ENCODE assay signal across 8 mouse cellular contexts in genomic region chr4:118272871-118273270, GRCm38 (mm10). TPM values are rescaled to one million over a fixed set of nuclear protein-coding genes. Genes with fewer than 3 reads are reported as not detected.
DNase-seq lines count a peak whose midpoint lies in the region; ATAC-seq and TF ChIP-seq lines count a peak whose summit lies in the region.

No protein-coding gene starts in this region.

- in situ Hi-C loops in ES-E14 (cut with MboI; ENCODE audit: low sequenced_read_pairs in 2 of 2, unreplicated experiment in 2 of 2) = no loop called here

- peaks cover 92% of the 10 kb centered on the region for H3K4me1 ChIP-seq in forebrain, embryonic 10.5 days
- peaks cover 52% of the 10 kb centered on the region for H3K4me1 ChIP-seq in forebrain, embryonic 11.5 days (replicated peaks; ENCODE audit: control insufficient read depth, insufficient read depth, low read length)
- peaks cover 89% of the 10 kb centered on the region for H3K4me1 ChIP-seq in kidney, embryonic 16.5 days (ENCODE audit: insufficient read depth, low read length)
- peaks cover 6 to 55% of the 10 kb centered on the region in 2 experiments for H3K4me1 ChIP-seq in ES-E14 (ENCODE audit: control insufficient read depth in 2 of 2, insufficient read depth in 2 of 2, low read length in 2 of 2, poor library complexity in 1 of 2)
- peaks cover 57% of the 10 kb centered on the region for H3K4me1 ChIP-seq in limb, embryonic 13.5 days
- peaks cover 27% of the 10 kb centered on the region for H3K4me1 ChIP-seq in thymus, adult 2 months (replicated peaks; ENCODE audit: control insufficient read depth, insufficient read depth, low read length)

- peaks cover 97% of the 10 kb centered on the region for H3K36me3 ChIP-seq in forebrain, embryonic 10.5 days (replicated peaks)
- H3K36me3 ChIP-seq in forebrain, embryonic 11.5 days (ENCODE audit: control insufficient read depth, insufficient read depth, low read length) = peaks cover 9% of the 10 kb centered on the region; the same call in 1 of the 2 replicates
- peaks cover 25% of the 10 kb centered on the region; the same call in 1 of the 2 replicates for H3K36me3 ChIP-seq in kidney, embryonic 16.5 days (ENCODE audit: insufficient read depth, low read length)
- H3K36me3 ChIP-seq in ES-E14 (ENCODE audit: control insufficient read depth, insufficient read depth, low read length, poor library complexity, severe bottlenecking) = peaks cover 45% of the 10 kb centered on the region
- peaks cover 91% of the 10 kb centered on the region for H3K36me3 ChIP-seq in limb, embryonic 13.5 days
- H3K36me3 ChIP-seq in thymus, adult 2 months (ENCODE audit: control insufficient read depth, insufficient read depth, low read length) = peaks cover 12% of the 10 kb centered on the region; the same call in 1 of the 2 replicates

- H3K9ac ChIP-seq in forebrain, embryonic 11.5 days (ENCODE audit: low read length) = no peak overlapping the region
- H3K9ac ChIP-seq in kidney, embryonic 16.5 days (replicated peaks; ENCODE audit: low read length) = peak overlapping the region; percentile 34; the same call in 1 of the 2 replicates
- peak overlapping the region; percentile 8; the same call in 1 of the 2 replicates for H3K9ac ChIP-seq in ES-E14 (ENCODE audit: insufficient read depth, low read depth, low read length, poor library complexity, severe bottlenecking)
- no peak overlapping the region for H3K9ac ChIP-seq in limb, embryonic 13.5 days

- 91% methylated on average over 3 of the region's 3 CpGs for WGBS in forebrain, embryonic 10.5 days
- WGBS in forebrain, embryonic 11.5 days = 100% methylated on average over 3 of the region's 3 CpGs
- WGBS in kidney, embryonic 16.5 days = 75% methylated on average over 3 of the region's 3 CpGs
- 97% methylated on average over 3 of the region's 3 CpGs for WGBS in limb, embryonic 13.5 days
- WGBS in thymus, adult 2 months = 72% methylated on average over 3 of the region's 3 CpGs

- peaks cover 11% of the 10 kb centered on the region; the same call in 1 of the 2 replicates for H3K9me3 ChIP-seq in forebrain, embryonic 10.5 days
- H3K9me3 ChIP-seq in forebrain, embryonic 11.5 days (ENCODE audit: control insufficient read depth, low read length) = no peaks in the 10 kb centered on the region; the same call in 1 of the 2 replicates
- no peaks in the 10 kb centered on the region for H3K9me3 ChIP-seq in kidney, embryonic 16.5 days (ENCODE audit: low read length)
- no peaks in the 10 kb centered on the region for H3K9me3 ChIP-seq in ES-E14 (ENCODE audit: control insufficient read depth, insufficient read depth, low read depth, low read length)
- no peaks in the 10 kb centered on the region for H3K9me3 ChIP-seq in limb, embryonic 13.5 days

- DNase-seq in forebrain, embryonic 10.5 days (ENCODE audit: extremely low spot score, low spot score) = no peak
- DNase-seq in forebrain, embryonic 11.5 days (ENCODE audit: low spot score) = no peak
- no peak for DNase-seq in kidney, adult 18-20 months
- DNase-seq in ES-E14 (ENCODE audit: low read depth, low spot score) = no peak
- DNase-seq in spleen, postnatal 10 days (ENCODE audit: low spot score in 2 of 2) = no peak
- DNase-seq in thymus, adult 2 months = no peak

- TF ChIP-seq CTCF in thymus, adult 2 months (IDR thresholded peaks at IDR 0.05; ENCODE audit: borderline replicate concordance, control insufficient read depth, extremely low read depth, insufficient read depth, low read length, poor library complexity) = no peak

- H3K4me3 ChIP-seq in forebrain, embryonic 10.5 days = no peak overlapping the region
- H3K4me3 ChIP-seq in forebrain, embryonic 11.5 days (ENCODE audit: low read depth, low read length) = no peak overlapping the region
- H3K4me3 ChIP-seq in kidney, embryonic 16.5 days (ENCODE audit: low read length) = no peak overlapping the region
- peak overlapping the region in 1 of 2 experiments; percentile 45; a peak in 1 of 4 replicates for H3K4me3 ChIP-seq in ES-E14 (ENCODE audit: insufficient read depth in 1 of 2, low read depth in 1 of 2, low read length in 2 of 2, poor library complexity in 1 of 2, severe bottlenecking in 1 of 2)
- no peak overlapping the region for H3K4me3 ChIP-seq in limb, embryonic 13.5 days
- no peak overlapping the region for H3K4me3 ChIP-seq in thymus, adult 2 months (ENCODE audit: control insufficient read depth, insufficient read depth, low read length)

- no peaks in the 10 kb centered on the region for H3K27me3 ChIP-seq in forebrain, embryonic 10.5 days (ENCODE audit: poor library complexity, severe bottlenecking)
- H3K27me3 ChIP-seq in forebrain, embryonic 11.5 days (ENCODE audit: control insufficient read depth, insufficient read depth, low read length) = no peaks in the 10 kb centered on the region
- H3K27me3 ChIP-seq in kidney, embryonic 16.5 days (ENCODE audit: insufficient read depth, low read length) = no peaks in the 10 kb centered on the region
- H3K27me3 ChIP-seq in limb, embryonic 13.5 days = no peaks in the 10 kb centered on the region
- H3K27me3 ChIP-seq in thymus, adult 2 months (ENCODE audit: control insufficient read depth, insufficient read depth, low read length) = no peaks in the 10 kb centered on the region

- no peak for ATAC-seq in forebrain, embryonic 11.5 days (replicated peaks; ENCODE audit: low FRiP score)
- ATAC-seq in kidney, embryonic 16.5 days (ENCODE audit: low FRiP score, low TSS enrichment) = no peak
- ATAC-seq in limb, embryonic 13.5 days (ENCODE audit: low FRiP score, low read depth) = no peak

- peak overlapping the region; percentile 96 for H3K27ac ChIP-seq in forebrain, embryonic 10.5 days
- no peak overlapping the region for H3K27ac ChIP-seq in forebrain, embryonic 11.5 days (ENCODE audit: low read depth, low read length)
- peak overlapping the region; percentile 94 for H3K27ac ChIP-seq in kidney, embryonic 16.5 days (ENCODE audit: low read length)
- peak overlapping the region; percentile 100 for H3K27ac ChIP-seq in ES-E14 (ENCODE audit: insufficient read depth, low read depth, low read length, poor library complexity, severe bottlenecking)
- peak overlapping the region; percentile 55; the same call in 1 of the 2 replicates for H3K27ac ChIP-seq in limb, embryonic 13.5 days
- H3K27ac ChIP-seq in thymus, adult 2 months (ENCODE audit: control insufficient read depth, insufficient read depth, low read length) = no peak overlapping the region; the same call in 1 of the 2 replicates

- TF ChIP-seq POLR2A in thymus, adult 2 months (IDR thresholded peaks at IDR 0.05; ENCODE audit: control insufficient read depth, extremely low read depth, insufficient read depth, low read length, poor library complexity) = no peak

- no peak overlapping the region for H3K4me2 ChIP-seq in forebrain, embryonic 11.5 days (ENCODE audit: low read depth, low read length, severe bottlenecking)
- no peak overlapping the region for H3K4me2 ChIP-seq in kidney, embryonic 16.5 days (replicated peaks; ENCODE audit: low read depth, low read length)
- H3K4me2 ChIP-seq in limb, embryonic 13.5 days (replicated peaks) = no peak overlapping the region

TF ChIP-seq in ES-E14, 5 proteins besides CTCF, POLR2A, EP300 and RAD21:
- TF ChIP-seq HCFC1 (IDR thresholded peaks at IDR 0.05; ENCODE audit: borderline replicate concordance, insufficient read depth, low read length) (no peak), ZNF384 (IDR thresholded peaks at IDR 0.05; ENCODE audit: low read depth, low read length) (no peak), MAFK (IDR thresholded peaks at IDR 0.05; ENCODE audit: insufficient read depth, low read depth, low read length) (no peak), ZC3H11A (IDR thresholded peaks at IDR 0.05; ENCODE audit: borderline replicate concordance, low read depth, low read length) (no peak), CHD2 (IDR thresholded peaks at IDR 0.05; ENCODE audit: low read depth, low read length) (no peak)
TF ChIP-seq in ES-E14: peak in this region for 0.

RNA-seq across cellular contexts. Expression of gene Ptprf, which starts 18.3 kb away (rescaled TPM):
- polyA plus RNA-seq in forebrain, embryonic 10.5 days (2016; fragmentation: Nextera tagmentation; extraction: Ambion mirVana) = 99.7 and 102 TPM in 2 replicates
- polyA plus RNA-seq in forebrain, embryonic 11.5 days (2014; fragmentation: Nextera tagmentation; extraction: Ambion mirVana) = 90.5 and 99.9 TPM in 2 replicates
- 72.6 and 73.7 TPM in 2 replicates for polyA plus RNA-seq in kidney, embryonic 16.5 days (2015; fragmentation: Nextera tagmentation; extraction: Ambion mirVana)
- 226 and 491 TPM in 2 replicates for total RNA-seq in ES-E14 (2012; rRNA removed)
- 51.1 and 58.1 TPM in 2 replicates for polyA plus RNA-seq in limb, embryonic 13.5 days (2015; fragmentation: Nextera tagmentation; extraction: Ambion mirVana)
- polyA plus RNA-seq in thymus, adult 2 months (2012; rRNA removed) = 165 and 202 TPM in 2 replicates

Comparison
In these comparisons a context has a peak if more than half of its experiments do, and no peak if none do; other contexts are left out.
1. H3K27ac ChIP-seq: peak in forebrain, embryonic 10.5 days (single experiment), kidney, embryonic 16.5 days (single experiment), ES-E14 (single experiment) and limb, embryonic 13.5 days (single experiment); none in forebrain, embryonic 11.5 days (single experiment) and thymus, adult 2 months (single experiment).
2. H3K9ac ChIP-seq: peak in kidney, embryonic 16.5 days (single experiment) and ES-E14 (single experiment); none in forebrain, embryonic 11.5 days (single experiment) and limb, embryonic 13.5 days (single experiment).